Mouse (Mus musculus) midbrain, postnatal 0 days (tissue): ENCODE data around the gene Ect2. TPM values are rescaled to one million over a fixed set of nuclear protein-coding genes. Genes with fewer than 3 reads are reported as not detected.

Experiments used
- ATAC-seq: fragments of 200-750 bp; cut with Nextera tagmentation; 2 replicates; pipeline ENCODE4 v1.8.0; 2017; ENCODE audit warnings: moderate number of reproducible peaks, mild to moderate bottlenecking, moderate TSS enrichment, moderate library complexity; ENCODE audit not compliant: low FRiP score
- DNase-seq: peaks from one replicate; pipeline ENCODE4 v3.0.0-alpha.2; 2015; ENCODE audit warnings: low spot score
- H3K27ac ChIP-seq: fragments of 300-500 bp; sonication (generic); 2 replicates; pipeline ENCODE4 v1.5.1; 2014; ENCODE audit warnings: low read depth, mild to moderate bottlenecking, low read length, mixed read lengths
- H3K27me3 ChIP-seq: fragments of 300-500 bp; sonication (generic); 2 replicates; pipeline ENCODE4 v1.6.1; 2014; ENCODE audit warnings: low read length, control low read depth, mixed read lengths; ENCODE audit not compliant: insufficient read depth
- H3K36me3 ChIP-seq: fragments of 300-500 bp; sonication (generic); 2 replicates; pipeline ENCODE4 v1.6.1; 2014; ENCODE audit warnings: low read length, control low read depth, mixed read lengths; ENCODE audit not compliant: insufficient read depth
- H3K4me1 ChIP-seq: fragments of 300-500 bp; sonication (generic); 2 replicates; pipeline ENCODE4 v1.6.1; 2014; ENCODE audit warnings: mild to moderate bottlenecking, control low read depth, antibody characterized with exemption, low read length, mixed read lengths; ENCODE audit not compliant: insufficient read depth
- H3K4me2 ChIP-seq: fragments of 300-500 bp; sonication (generic); 2 replicates; pipeline ENCODE4 v1.6.1; 2014; ENCODE audit warnings: low read depth, mild to moderate bottlenecking, low read length, mixed read lengths; ENCODE audit not compliant: poor library complexity, severe bottlenecking
- H3K4me3 ChIP-seq: fragments of 300-500 bp; sonication (generic); 2 replicates; pipeline ENCODE4 v1.5.1; 2014; ENCODE audit warnings: low read depth, mild to moderate bottlenecking, low read length, moderate library complexity
- H3K9ac ChIP-seq: fragments of 300-500 bp; sonication (generic); replicated peaks from 2 replicates; pipeline ENCODE4 v1.6.1; 2014; ENCODE audit warnings: mild to moderate bottlenecking, low read length, moderate library complexity, mixed read lengths; ENCODE audit not compliant: poor library complexity, severe bottlenecking
- H3K9me3 ChIP-seq: fragments of 300-500 bp; sonication (generic); 2 replicates; pipeline ENCODE4 v1.6.1; 2016; ENCODE audit warnings: low read length, control low read depth
- CTCF ChIP-seq: IDR thresholded peaks from 2 replicates; pipeline ENCODE4 v1.5.1; 2016; ENCODE audit warnings: antibody characterized with exemption, mild to moderate bottlenecking
- WGBS: fragments of 180-500 bp; shearing (Covaris S2); extraction: QIAGEN DNeasy Blood & Tissue Kit; methylation state at CpG from one replicate; pipeline ENCODE4 v1.1.7; 2014; 5-methylcytosine and 5-hydroxymethylcytosine counted together
- polyA plus RNA-seq: library from polyadenylated mRNA; unstranded; fragments of >200 nt; fragmentation: Nextera tagmentation; extraction: Ambion mirVana; gene quantifications from 2 replicates; pipeline ENCODE4 v1.2.1, GENCODE M21; 2015
- total RNA-seq: library from RNA; depleted of rRNA; stranded (reverse); fragments of >200 nt; gene quantifications from 2 replicates; pipeline ENCODE4 v1.2.3, GENCODE M21; 2014; rRNA removed

Ect2 gene
- total and polyA plus RNA-seq, 2 experiments from 2014 or later, result 2.2 to 3.9 TPM

- TF ChIP-seq CTCF, result no peak
- H3K4me2 ChIP-seq, result no peak overlapping the region
- no peak for DNase-seq
- no peak for ATAC-seq
- no peaks in the 10 kb centered on the region for H3K36me3 ChIP-seq
- H3K27ac ChIP-seq, result no peak overlapping the region
- WGBS, result 94% methylated on average over 3 of the region's 3 CpGs
- no peaks in the 10 kb centered on the region for H3K27me3 ChIP-seq
- no peaks in the 10 kb centered on the region for H3K9me3 ChIP-seq
- H3K4me1 ChIP-seq, result no peaks in the 10 kb centered on the region
- no peak overlapping the region for H3K9ac ChIP-seq
- no peak overlapping the region for H3K4me3 ChIP-seq
Measured at GRCm38 (mm10) chr3:27055471-27055870, 98.2 kb downstream of the Ect2 start.

GRCm38 (mm10) chr3:27054766-27055165 lies 98.9 kb downstream of the Ect2 start:
- H3K4me2 ChIP-seq, result no peak overlapping the region
- ATAC-seq (no peak), DNase-seq (no peak)
- H3K9ac ChIP-seq, result no peak overlapping the region
- 85% methylated on average over 2 of the region's 2 CpGs for WGBS
- H3K36me3 ChIP-seq, result no peaks in the 10 kb centered on the region
- H3K9me3 ChIP-seq, result no peaks in the 10 kb centered on the region
- no peak overlapping the region for H3K27ac ChIP-seq
- no peaks in the 10 kb centered on the region for H3K27me3 ChIP-seq
- no peak overlapping the region for H3K4me3 ChIP-seq
- TF ChIP-seq CTCF, result no peak
- no peaks in the 10 kb centered on the region for H3K4me1 ChIP-seq

Other genes starting within 250 kb of the Ect2 start
- gene Nceh1, start 29.1 kb upstream of the Ect2 start, total RNA-seq, result 33.6 and 34.0 TPM in 2 replicates
- gene Nceh1, start 29.1 kb upstream of the Ect2 start, polyA plus RNA-seq, result 30.2 and 33.4 TPM in 2 replicates
- 0.47 and 3.3 TPM in 2 replicates for gene Tnfsf10, start 163.2 kb upstream of the Ect2 start, total RNA-seq
- 0.27 and 0.33 TPM in 2 replicates for gene Tnfsf10, start 163.2 kb upstream of the Ect2 start, polyA plus RNA-seq
- gene Ghsr, start 217.5 kb upstream of the Ect2 start, total RNA-seq, result 2.5 and 2.8 TPM in 2 replicates
- gene Ghsr, start 217.5 kb upstream of the Ect2 start, polyA plus RNA-seq, result 0.59 and 0.65 TPM in 2 replicates